Mouse (Mus musculus): ENCODE data around the gene Diaph2. TPM values are rescaled to one million over a fixed set of nuclear protein-coding genes. Genes with fewer than 3 reads are reported as not detected.
"Not testable (repeated sequence)": the region's sequence is repeated elsewhere in the genome, so short reads cannot be mapped to it uniquely, and the experiment has no call there.

Diaph2 gene
- polyA plus RNA-seq, 1 experiment from 2014 or later, result 4.5 TPM

GRCm38 (mm10) chrX:129765378-129765777, 15.8 kb downstream of the Diaph2 start:
- Histone ChIP-seq H3K4me1 (no peaks in the 10 kb centered on the region), H3K4me2 (no peak overlapping the region), H3K27ac (no peak overlapping the region), H3K9ac (no peak overlapping the region), H3K4me3 (no peak overlapping the region), H3K27me3 (replicated peaks) (no peaks in the 10 kb centered on the region), H3K36me3 (replicated peaks) (no peaks in the 10 kb centered on the region), H3K9me3 (no peaks in the 10 kb centered on the region)
- ATAC-seq (replicated peaks), result no peak
- 60% methylated on average over 2 of the region's 2 CpGs for WGBS

- Histone ChIP-seq H3K4me3 (no peak overlapping the region), H3K9ac (no peak overlapping the region), H3K27ac (no peak overlapping the region), H3K9me3 (no peaks in the 10 kb centered on the region), H3K4me2 (no peak overlapping the region), H3K36me3 (replicated peaks) (no peaks in the 10 kb centered on the region), H3K27me3 (replicated peaks) (no peaks in the 10 kb centered on the region), H3K4me1 (no peaks in the 10 kb centered on the region)
- no peak for ATAC-seq (replicated peaks)
- 68% methylated on average over 1 of the region's 1 CpGs for WGBS
Measured at GRCm38 (mm10) chrX:129766811-129767210, 17.3 kb downstream of the Diaph2 start.

- H3K9me3 ChIP-seq, result no peaks in the 10 kb centered on the region
- H3K4me1 ChIP-seq, result no peaks in the 10 kb centered on the region
- 28% methylated on average over 2 of the region's 2 CpGs for WGBS
- H3K9ac ChIP-seq, result no peak overlapping the region
- no peaks in the 10 kb centered on the region for H3K36me3 ChIP-seq (replicated peaks)
- no peak overlapping the region for H3K27ac ChIP-seq
- no peak for ATAC-seq (replicated peaks)
- H3K27me3 ChIP-seq (replicated peaks), result no peaks in the 10 kb centered on the region
- no peak overlapping the region for H3K4me3 ChIP-seq
- H3K4me2 ChIP-seq, result no peak overlapping the region
Measured at GRCm38 (mm10) chrX:129770625-129771024, 21.1 kb downstream of the Diaph2 start.

DNA sequence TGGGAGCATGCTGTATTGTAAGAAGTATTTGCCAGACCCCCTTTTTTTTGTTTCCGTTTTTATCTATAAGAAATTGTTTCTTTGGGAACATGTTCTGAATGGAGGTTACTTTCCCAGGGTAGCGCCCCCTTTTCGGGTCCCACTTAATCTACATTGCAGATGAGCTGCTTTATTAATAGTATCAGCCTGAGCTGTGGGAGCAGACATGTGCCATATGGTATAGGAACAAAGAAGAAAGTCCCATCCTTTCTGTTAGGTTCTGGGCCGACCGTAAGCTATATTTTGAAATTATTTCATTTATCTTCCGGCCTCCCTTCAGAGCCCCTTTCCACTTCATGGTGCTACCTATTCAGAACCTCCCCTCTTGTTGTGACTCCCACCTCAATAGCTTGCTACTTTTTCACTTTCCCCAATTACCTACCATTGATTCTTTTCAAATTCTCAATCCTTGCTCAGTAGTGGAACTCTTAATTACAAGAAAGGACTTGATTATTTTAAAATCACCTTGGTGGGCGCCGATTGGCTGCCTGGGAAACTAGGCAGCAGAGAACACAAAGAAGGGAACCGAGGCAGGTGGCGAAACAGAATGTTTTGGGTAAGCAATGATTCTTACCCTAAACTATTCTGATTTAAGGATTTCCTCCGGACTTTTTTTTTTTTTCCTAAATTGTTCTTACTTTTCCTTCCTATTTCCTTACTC, 24.2 kb downstream of the Diaph2 start:
- ATAC-seq (replicated peaks), result no peak
- 57% methylated on average over 11 of the region's 11 CpGs for WGBS

GRCm38 (mm10) chrX:129774478-129774877, 24.9 kb downstream of the Diaph2 start:
- WGBS, result 44% methylated on average over 3 of the region's 3 CpGs
- no peak for ATAC-seq (replicated peaks)
- Histone ChIP-seq H3K4me3 (no peak overlapping the region), H3K27ac (no peak overlapping the region), H3K9ac (no peak overlapping the region), H3K9me3 (no peaks in the 10 kb centered on the region), H3K27me3 (replicated peaks) (no peaks in the 10 kb centered on the region), H3K36me3 (replicated peaks) (no peaks in the 10 kb centered on the region), H3K4me2 (no peak overlapping the region), H3K4me1 (no peaks in the 10 kb centered on the region)

More for the DNA sequence above, 24.2 kb downstream of the Diaph2 start:
- no peak overlapping the region for H3K9ac ChIP-seq
- no peak overlapping the region for H3K27ac ChIP-seq
- H3K27me3 ChIP-seq (replicated peaks), result no peaks in the 10 kb centered on the region
- no peaks in the 10 kb centered on the region for H3K9me3 ChIP-seq
- H3K36me3 ChIP-seq (replicated peaks), result no peaks in the 10 kb centered on the region
- no peaks in the 10 kb centered on the region for H3K4me1 ChIP-seq
- no peak overlapping the region for H3K4me3 ChIP-seq
- H3K4me2 ChIP-seq, result no peak overlapping the region

- Histone ChIP-seq H3K27me3 (replicated peaks) (no peaks in the 10 kb centered on the region), H3K4me3 (no peak overlapping the region), H3K36me3 (replicated peaks) (no peaks in the 10 kb centered on the region), H3K4me2 (no peak overlapping the region), H3K27ac (no peak overlapping the region), H3K9me3 (no peaks in the 10 kb centered on the region), H3K4me1 (no peaks in the 10 kb centered on the region), H3K9ac (no peak overlapping the region)
- ATAC-seq (replicated peaks), result no peak
- WGBS, result 86% methylated on average over 1 of the region's 1 CpGs
Measured at GRCm38 (mm10) chrX:129776761-129777160, 27.2 kb downstream of the Diaph2 start.

DNA sequence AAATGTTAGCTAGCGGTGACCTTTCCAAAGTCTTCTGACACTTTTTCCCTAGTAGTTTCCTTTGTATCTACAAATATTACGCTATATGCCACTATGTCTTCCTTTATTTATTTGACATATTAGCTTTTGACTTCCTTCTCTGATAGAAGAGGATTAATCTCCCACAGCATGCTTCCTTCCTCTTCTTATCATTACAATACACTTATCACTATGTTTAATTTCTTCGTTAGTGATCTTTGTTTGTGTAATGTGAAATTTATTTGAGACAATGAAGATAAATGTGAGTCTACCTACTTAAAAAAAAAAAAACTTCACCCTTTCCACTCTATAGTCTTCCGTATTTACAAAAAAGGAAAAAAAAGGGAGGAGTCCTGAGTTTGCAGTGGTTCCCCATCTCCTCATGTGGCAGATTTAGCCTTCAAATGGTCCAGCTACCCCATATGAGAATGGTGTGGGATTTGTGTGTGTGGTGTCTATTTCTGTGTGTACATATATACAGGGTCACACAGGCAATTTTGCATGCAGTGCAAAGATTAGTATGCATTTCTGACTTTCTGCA, 27.9 kb downstream of the Diaph2 start:
- Histone ChIP-seq H3K9ac (no peak overlapping the region), H3K4me1 (no peaks in the 10 kb centered on the region), H3K9me3 (no peaks in the 10 kb centered on the region), H3K4me3 (no peak overlapping the region), H3K27ac (no peak overlapping the region), H3K36me3 (replicated peaks) (no peaks in the 10 kb centered on the region), H3K27me3 (replicated peaks) (no peaks in the 10 kb centered on the region), H3K4me2 (no peak overlapping the region)
- 86% methylated on average over 4 of the region's 4 CpGs for WGBS
- no peak for ATAC-seq (replicated peaks)

DNA sequence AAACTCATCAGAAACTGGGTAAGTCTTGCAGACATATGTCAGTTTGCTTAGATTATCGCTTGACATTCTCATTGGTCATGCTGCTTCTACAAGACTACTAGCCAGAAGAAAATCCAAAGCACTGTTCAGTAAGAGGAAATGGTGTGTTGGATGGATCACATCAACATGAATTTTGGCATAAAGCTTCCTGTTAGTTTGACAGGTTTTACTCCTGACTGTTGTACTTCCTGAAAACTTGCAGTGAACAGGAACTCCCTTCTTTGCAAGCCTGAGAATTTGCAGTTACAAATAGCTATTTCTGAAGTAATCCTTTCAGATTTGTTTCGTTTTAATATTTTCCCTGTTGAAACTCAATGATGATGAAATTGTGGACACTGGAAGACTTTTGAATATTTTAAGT, 32.3 kb downstream of the Diaph2 start:
- Histone ChIP-seq H3K27me3 (replicated peaks) (no peaks in the 10 kb centered on the region), H3K9ac (no peak overlapping the region), H3K9me3 (no peaks in the 10 kb centered on the region), H3K4me1 (no peaks in the 10 kb centered on the region), H3K36me3 (replicated peaks) (no peaks in the 10 kb centered on the region), H3K4me2 (no peak overlapping the region), H3K4me3 (no peak overlapping the region), H3K27ac (no peak overlapping the region)
- no peak for ATAC-seq (replicated peaks)
- 75% methylated on average over 2 of the region's 2 CpGs for WGBS

- Histone ChIP-seq H3K4me2 (no peak overlapping the region), H3K27me3 (replicated peaks) (no peaks in the 10 kb centered on the region), H3K4me1 (no peaks in the 10 kb centered on the region), H3K9me3 (no peaks in the 10 kb centered on the region), H3K9ac (no peak overlapping the region), H3K4me3 (no peak overlapping the region), H3K27ac (no peak overlapping the region), H3K36me3 (replicated peaks) (no peaks in the 10 kb centered on the region)
- WGBS, result 83% methylated on average over 5 of the region's 5 CpGs
- ATAC-seq (replicated peaks), result no peak
Measured at GRCm38 (mm10) chrX:129784062-129784461, 34.5 kb downstream of the Diaph2 start.

DNA sequence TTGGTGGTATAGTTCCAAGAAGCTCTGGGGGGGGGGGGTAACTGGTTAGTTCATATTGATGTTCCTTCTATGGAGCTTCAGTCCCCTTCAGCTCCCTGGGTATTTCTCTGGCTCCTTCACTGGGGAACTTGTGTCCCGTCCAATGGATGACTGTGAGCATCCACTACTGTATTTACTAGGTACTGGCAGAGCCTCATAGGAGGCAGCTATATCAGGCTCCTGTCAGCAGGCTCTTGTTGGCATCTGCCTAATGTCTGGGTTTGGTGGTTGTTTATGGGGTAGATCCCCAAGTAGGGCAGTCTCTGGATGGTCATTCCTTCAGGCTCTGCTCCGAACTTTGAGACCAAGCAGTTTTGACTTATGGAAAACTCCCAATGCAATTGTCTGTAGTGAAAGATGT, 50.4 kb downstream of the Diaph2 start:
- not testable (repeated sequence) for H3K4me2 ChIP-seq; H3K36me3 ChIP-seq (replicated peaks); H3K9ac ChIP-seq; H3K4me1 ChIP-seq; H3K4me3 ChIP-seq; H3K9me3 ChIP-seq; H3K27me3 ChIP-seq (replicated peaks); ATAC-seq (replicated peaks); H3K27ac ChIP-seq
- WGBS, result 91% methylated on average over 2 of the region's 2 CpGs

GRCm38 (mm10) chrX:129831903-129832302, 82.4 kb downstream of the Diaph2 start:
- ATAC-seq (replicated peaks), result no peak
- Histone ChIP-seq H3K4me2 (no peak overlapping the region), H3K27ac (no peak overlapping the region), H3K9me3 (no peaks in the 10 kb centered on the region), H3K36me3 (replicated peaks) (no peaks in the 10 kb centered on the region), H3K4me3 (no peak overlapping the region), H3K4me1 (no peaks in the 10 kb centered on the region), H3K27me3 (replicated peaks) (no peaks in the 10 kb centered on the region), H3K9ac (no peak overlapping the region)
- 28% methylated on average over 2 of the region's 2 CpGs for WGBS

DNA sequence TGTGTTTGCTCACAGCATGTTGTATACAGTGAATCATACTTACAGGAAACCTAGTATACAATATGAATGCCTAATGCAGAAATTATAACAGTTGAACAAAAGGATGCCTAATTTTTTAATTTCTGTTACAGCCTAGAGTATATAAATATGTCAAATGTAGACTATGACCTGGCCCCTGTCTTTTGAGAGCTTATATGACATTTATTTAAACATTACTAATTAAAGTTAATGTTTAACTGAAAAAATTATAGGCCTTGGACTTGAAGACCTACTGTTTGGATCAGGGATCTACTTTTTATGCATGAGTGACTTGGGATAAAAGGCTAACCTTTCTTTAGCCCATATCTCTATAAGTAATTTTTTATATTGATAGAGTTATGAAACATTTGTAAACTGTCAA, 84.3 kb downstream of the Diaph2 start:
- Histone ChIP-seq H3K36me3 (replicated peaks) (no peaks in the 10 kb centered on the region), H3K4me3 (no peak overlapping the region), H3K9me3 (no peaks in the 10 kb centered on the region), H3K9ac (no peak overlapping the region), H3K27me3 (replicated peaks) (no peaks in the 10 kb centered on the region), H3K4me1 (no peaks in the 10 kb centered on the region), H3K27ac (no peak overlapping the region), H3K4me2 (no peak overlapping the region)
- ATAC-seq (replicated peaks), result no peak

GRCm38 (mm10) chrX:129884465-129884864, 134.9 kb downstream of the Diaph2 start:
- no peak for ATAC-seq (replicated peaks)
- Histone ChIP-seq H3K9ac (no peak overlapping the region), H3K4me1 (no peaks in the 10 kb centered on the region), H3K9me3 (no peaks in the 10 kb centered on the region), H3K36me3 (replicated peaks) (no peaks in the 10 kb centered on the region), H3K4me2 (no peak overlapping the region), H3K27ac (no peak overlapping the region), H3K4me3 (no peak overlapping the region), H3K27me3 (replicated peaks) (no peaks in the 10 kb centered on the region)
- WGBS, result 20% methylated on average over 3 of the region's 3 CpGs
